Mouse (Mus musculus): ENCODE results near the gene Ap1ar. TPM values are rescaled to one million over a fixed set of nuclear protein-coding genes. Genes with fewer than 3 reads are reported as not detected.
A peak's percentile ranks its signal among the peaks of the same experiment; 100 is the strongest.

Ap1ar gene
- polyA plus RNA-seq, 1 experiment from 2014 or later = 19.1 TPM

DNA sequence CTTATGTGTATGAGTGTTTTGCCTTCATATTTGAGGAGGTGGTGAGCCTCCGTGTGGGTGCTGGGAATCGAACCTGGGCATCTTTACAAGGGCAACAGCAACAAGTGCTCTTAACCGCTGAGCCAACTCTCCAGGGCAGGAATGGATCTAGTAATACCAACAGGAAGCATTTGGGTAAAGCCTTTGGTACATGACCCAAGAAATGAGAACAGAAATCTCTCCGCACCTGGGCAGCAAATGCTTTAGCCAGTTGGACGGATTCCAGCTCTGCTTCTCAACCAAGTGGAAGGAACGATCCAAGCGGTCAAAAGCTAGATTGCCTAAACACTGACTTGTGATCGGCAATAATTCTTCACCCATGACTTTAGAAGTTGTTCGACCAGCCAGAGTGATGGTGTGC is 56.4 kb downstream of the Ap1ar start:
- Histone ChIP-seq H3K27me3 (no peaks in the 10 kb centered on the region), H3K27ac (replicated peaks) (no peak overlapping the region), H3K9ac (no peak overlapping the region), H3K36me3 (replicated peaks) (no peaks in the 10 kb centered on the region), H3K9me3 (replicated peaks) (no peaks in the 10 kb centered on the region), H3K4me3 (replicated peaks) (no peak overlapping the region), H3K4me1 (replicated peaks) (peaks cover 10% of the 10 kb centered on the region), H3K4me2 (no peak overlapping the region; the same call in 1 of the 2 replicates)
- 82% methylated on average over 9 of the region's 9 CpGs for WGBS (ENCODE audit: insufficient replicate concordance)
- no peak for ATAC-seq (ENCODE audit: insufficient read depth)

GRCm38 (mm10) chr3:127780021-127780644 is 57.2 kb downstream of the Ap1ar start, which contains the start of gene Alpk1:
Gene Alpk1, minus strand, starts transcription at chr3:127780527.
- ATAC-seq (ENCODE audit: insufficient read depth) = peak; percentile 69
- Histone ChIP-seq H3K4me1 (replicated peaks) (peaks cover 10% of the 10 kb centered on the region), H3K4me2 (peak within 1 kb of the TSS; percentile 73), H3K27me3 (no peaks in the 10 kb centered on the region), H3K36me3 (replicated peaks) (no peaks in the 10 kb centered on the region), H3K9me3 (replicated peaks) (no peaks in the 10 kb centered on the region), H3K9ac (peak within 1 kb of the TSS; percentile 8; the same call in 1 of the 2 replicates), H3K27ac (replicated peaks) (peak within 1 kb of the TSS; percentile 20; the same call in 1 of the 2 replicates), H3K4me3 (replicated peaks) (peak within 1 kb of the TSS; percentile 61)
- under 1% methylated on average over 24 of the region's 24 CpGs for WGBS (ENCODE audit: insufficient replicate concordance)

DNA sequence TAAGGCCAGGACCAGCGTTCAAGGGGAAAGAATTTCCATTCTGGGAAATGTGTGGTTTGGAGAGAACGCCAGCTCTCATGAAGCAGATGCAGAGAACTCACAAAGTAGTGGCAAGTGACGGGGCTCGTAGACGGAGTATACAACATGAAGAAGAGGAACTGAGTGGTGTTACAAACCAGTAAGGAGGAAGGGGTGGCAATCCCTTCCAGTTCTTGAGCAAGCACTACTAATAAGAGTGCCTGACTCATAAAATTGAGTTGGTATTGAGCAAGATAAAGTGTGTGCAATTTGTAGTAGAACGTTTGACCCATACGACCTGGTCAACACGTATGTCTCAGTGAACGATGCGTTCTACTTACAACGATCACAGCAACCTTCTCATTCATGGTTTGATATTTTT is 68.2 kb downstream of the Ap1ar start:
- no peak for ATAC-seq (ENCODE audit: insufficient read depth)
- Histone ChIP-seq H3K4me1 (replicated peaks) (no peaks in the 10 kb centered on the region), H3K27me3 (peaks cover 8% of the 10 kb centered on the region; the same call in 1 of the 2 replicates), H3K9me3 (replicated peaks) (no peaks in the 10 kb centered on the region), H3K9ac (no peak overlapping the region), H3K4me3 (replicated peaks) (no peak overlapping the region), H3K4me2 (peak overlapping the region; percentile 20; the same call in 1 of the 2 replicates), H3K36me3 (replicated peaks) (no peaks in the 10 kb centered on the region), H3K27ac (replicated peaks) (0 out of 2 replicates have a peak overlapping the region, but pooled peaks have one; percentile 62)
- 57% methylated on average over 11 of the region's 11 CpGs for whole genome bisulfite sequencing (ENCODE audit: insufficient replicate concordance)

GRCm38 (mm10) chr3:127765971-127766370 is 71.4 kb downstream of the Ap1ar start:
- no peak overlapping the region for H3K4me2 ChIP-seq
- H3K4me3 ChIP-seq (replicated peaks) = no peak overlapping the region
- 45% methylated on average over 3 of the region's 3 CpGs for WGBS (ENCODE audit: insufficient replicate concordance)
- peaks cover 8% of the 10 kb centered on the region; the same call in 1 of the 2 replicates for H3K27me3 ChIP-seq
- H3K9ac ChIP-seq = no peak overlapping the region
- no peaks in the 10 kb centered on the region for H3K36me3 ChIP-seq (replicated peaks)
- H3K9me3 ChIP-seq (replicated peaks) = no peaks in the 10 kb centered on the region
- ATAC-seq (ENCODE audit: insufficient read depth) = no peak
- 0 out of 2 replicates have a peak, but pooled peaks cover 2% of the 10 kb centered on the region for H3K4me1 ChIP-seq (replicated peaks)
- H3K27ac ChIP-seq (replicated peaks) = no peak overlapping the region

GRCm38 (mm10) chr3:127764541-127764940 is 72.8 kb downstream of the Ap1ar start:
- Histone ChIP-seq H3K9ac (no peak overlapping the region), H3K4me3 (replicated peaks) (no peak overlapping the region), H3K4me1 (replicated peaks) (0 out of 2 replicates have a peak, but pooled peaks cover 2% of the 10 kb centered on the region), H3K4me2 (no peak overlapping the region), H3K27me3 (peaks cover 10% of the 10 kb centered on the region; the same call in 1 of the 2 replicates), H3K27ac (replicated peaks) (no peak overlapping the region), H3K9me3 (replicated peaks) (no peaks in the 10 kb centered on the region), H3K36me3 (replicated peaks) (no peaks in the 10 kb centered on the region)
- no peak for ATAC-seq (ENCODE audit: insufficient read depth)
- 50% methylated on average over 5 of the region's 5 CpGs for WGBS (ENCODE audit: insufficient replicate concordance)

GRCm38 (mm10) chr3:127763076-127763612 is 74.2 kb downstream of the Ap1ar start:
- H3K36me3 ChIP-seq (replicated peaks) = no peaks in the 10 kb centered on the region
- 0 out of 2 replicates have a peak, but pooled peaks cover 9% of the 10 kb centered on the region for H3K27me3 ChIP-seq
- H3K4me3 ChIP-seq (replicated peaks) = no peak overlapping the region
- H3K4me1 ChIP-seq (replicated peaks) = peaks cover 7% of the 10 kb centered on the region; the same call in 1 of the 2 replicates
- H3K27ac ChIP-seq (replicated peaks) = no peak overlapping the region
- no peak for ATAC-seq (ENCODE audit: insufficient read depth)
- no peak overlapping the region for H3K9ac ChIP-seq
- 0 out of 2 replicates have a peak overlapping the region, but pooled peaks have one; percentile 8 for H3K4me2 ChIP-seq
- WGBS (ENCODE audit: insufficient replicate concordance) = 17% methylated on average over 7 of the region's 7 CpGs
- H3K9me3 ChIP-seq (replicated peaks) = no peaks in the 10 kb centered on the region

DNA sequence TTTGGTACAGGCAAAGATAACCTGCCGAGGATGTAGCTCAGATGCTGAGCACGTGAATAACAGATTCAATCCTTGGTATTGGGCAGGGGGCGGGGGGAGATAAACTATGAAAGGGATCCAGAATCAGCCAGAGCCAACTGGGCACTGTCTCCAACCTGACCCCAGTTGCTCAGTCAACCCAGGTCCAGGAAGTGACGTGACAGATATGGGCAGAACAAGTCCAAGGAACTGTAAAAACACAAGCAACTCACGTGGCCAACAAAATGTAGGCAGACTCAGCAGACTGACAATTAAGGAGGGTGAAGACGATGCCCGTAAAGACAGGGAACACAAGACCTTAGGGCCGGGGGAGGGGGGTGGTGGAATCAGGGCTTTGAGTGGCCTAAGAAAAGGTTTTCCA is 74.9 kb downstream of the Ap1ar start:
- no peaks in the 10 kb centered on the region for H3K36me3 ChIP-seq (replicated peaks)
- no peak overlapping the region for H3K4me2 ChIP-seq
- no peaks in the 10 kb centered on the region for H3K9me3 ChIP-seq (replicated peaks)
- no peak overlapping the region for H3K27ac ChIP-seq (replicated peaks)
- H3K27me3 ChIP-seq = 0 out of 2 replicates have a peak, but pooled peaks cover 6% of the 10 kb centered on the region
- H3K4me1 ChIP-seq (replicated peaks) = peaks cover 9% of the 10 kb centered on the region; the same call in 1 of the 2 replicates
- no peak overlapping the region for H3K9ac ChIP-seq
- ATAC-seq (ENCODE audit: insufficient read depth) = no peak
- H3K4me3 ChIP-seq (replicated peaks) = no peak overlapping the region
- 55% methylated on average over 8 of the region's 8 CpGs for WGBS (ENCODE audit: insufficient replicate concordance)

DNA sequence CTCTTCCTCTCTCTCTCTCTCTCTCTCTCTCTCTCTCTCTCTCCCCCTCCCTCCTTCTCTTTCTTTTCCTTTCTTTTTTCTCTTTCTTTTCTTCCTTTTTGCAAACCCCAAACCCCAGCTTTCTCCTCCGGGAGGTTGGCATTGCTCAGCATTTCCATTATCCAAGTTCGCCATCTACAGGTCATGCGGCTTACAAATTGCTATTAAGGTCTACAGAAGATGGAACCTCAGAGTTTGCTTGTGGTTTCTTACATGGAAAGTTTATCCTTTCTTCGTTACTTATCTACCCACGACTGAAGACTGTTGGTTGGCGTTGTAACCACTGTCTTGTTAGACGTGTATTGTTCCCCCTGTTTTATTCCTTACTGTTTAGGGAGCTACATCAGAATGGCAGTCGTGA is 78.1 kb downstream of the Ap1ar start:
- Histone ChIP-seq H3K9me3 (replicated peaks) (no peaks in the 10 kb centered on the region), H3K9ac (no peak overlapping the region), H3K4me1 (replicated peaks) (peaks cover 9% of the 10 kb centered on the region; the same call in 1 of the 2 replicates), H3K36me3 (replicated peaks) (no peaks in the 10 kb centered on the region), H3K27ac (replicated peaks) (no peak overlapping the region), H3K4me2 (no peak overlapping the region), H3K4me3 (replicated peaks) (no peak overlapping the region), H3K27me3 (0 out of 2 replicates have a peak, but pooled peaks cover 9% of the 10 kb centered on the region)
- 6% methylated on average over 8 of the region's 8 CpGs for WGBS (ENCODE audit: insufficient replicate concordance)
- no peak for ATAC-seq (ENCODE audit: insufficient read depth)

DNA sequence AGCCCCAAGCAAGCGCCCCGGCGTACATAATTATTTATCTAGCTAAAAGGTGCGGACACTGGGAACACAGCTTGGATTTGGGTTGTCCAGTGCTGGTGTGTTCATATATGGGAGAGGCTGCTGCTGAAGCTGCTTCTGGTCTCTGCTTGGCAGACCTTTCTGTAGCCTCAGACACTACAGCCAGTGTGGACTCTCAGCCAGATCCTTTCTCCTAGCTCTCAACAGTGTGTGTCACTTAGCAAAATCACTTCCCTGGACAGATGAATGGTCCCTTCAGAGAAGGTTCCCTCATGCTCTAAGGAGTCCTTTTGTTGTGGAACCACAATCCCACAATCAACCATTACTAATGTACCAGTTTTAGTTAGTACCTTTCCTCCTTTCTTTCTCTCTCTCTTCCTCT is 78.5 kb downstream of the Ap1ar start:
- no peak for ATAC-seq (ENCODE audit: insufficient read depth)
- WGBS (ENCODE audit: insufficient replicate concordance) = 75% methylated on average over 4 of the region's 4 CpGs
- Histone ChIP-seq H3K4me1 (replicated peaks) (peaks cover 9% of the 10 kb centered on the region; the same call in 1 of the 2 replicates), H3K9ac (no peak overlapping the region), H3K36me3 (replicated peaks) (no peaks in the 10 kb centered on the region), H3K9me3 (replicated peaks) (no peaks in the 10 kb centered on the region), H3K27ac (replicated peaks) (no peak overlapping the region), H3K4me2 (no peak overlapping the region), H3K27me3 (peaks cover 9% of the 10 kb centered on the region; the same call in 1 of the 2 replicates), H3K4me3 (replicated peaks) (no peak overlapping the region)

- Histone ChIP-seq H3K27ac (replicated peaks) (no peak overlapping the region), H3K9ac (no peak overlapping the region), H3K4me2 (no peak overlapping the region), H3K27me3 (peaks cover 12% of the 10 kb centered on the region; the same call in 1 of the 2 replicates), H3K9me3 (replicated peaks) (no peaks in the 10 kb centered on the region), H3K4me3 (replicated peaks) (no peak overlapping the region), H3K36me3 (replicated peaks) (no peaks in the 10 kb centered on the region), H3K4me1 (replicated peaks) (peaks cover 9% of the 10 kb centered on the region; the same call in 1 of the 2 replicates)
- peak; percentile 51; the same call in 1 of the 2 replicates for ATAC-seq (ENCODE audit: insufficient read depth)
These were observed 79.4 kb downstream of the Ap1ar start for GRCm38 (mm10) chr3:127757886-127758301.
